Mouse (Mus musculus) frontal cortex, adult (tissue): Measurements from ENCODE around the gene Nup210l.

Experiments used
- ATAC-seq: cut with Nextera tagmentation; 2 replicates; pipeline ENCODE4 v1.9.2; 2017; ENCODE audit warnings: mild to moderate bottlenecking, moderate library complexity, mixed read lengths; ENCODE audit not compliant: low TSS enrichment

Nup210l gene

DNA sequence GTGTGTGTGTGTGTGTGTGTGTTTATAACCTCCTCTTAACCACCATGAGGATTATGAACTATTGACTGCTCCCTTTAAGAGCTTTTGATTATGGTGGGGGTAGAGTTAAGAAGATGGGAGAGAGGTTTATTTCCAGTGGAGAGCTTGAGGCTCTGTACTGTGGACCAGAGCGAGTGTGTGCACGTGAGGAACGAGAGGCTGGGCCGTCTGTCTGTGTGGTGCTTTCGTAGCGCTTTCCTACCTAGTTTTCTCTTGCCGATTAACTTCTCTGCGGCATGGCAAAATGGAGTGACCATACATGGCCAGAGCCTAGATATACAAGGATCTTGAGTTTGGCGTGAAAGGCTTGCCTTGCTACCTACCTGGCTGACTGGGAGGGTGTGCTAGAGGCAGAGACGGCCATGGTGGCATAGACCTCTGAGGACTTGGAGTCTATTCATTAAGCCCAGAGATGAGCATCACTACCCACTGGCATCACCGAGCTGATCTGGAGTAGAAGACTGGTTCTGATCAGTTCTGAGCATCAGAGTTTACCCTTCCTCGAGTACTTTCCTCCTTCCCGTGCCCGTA, 151.9 kb downstream of the Nup210l start:
- ATAC-seq: no peak

GRCm38 (mm10) chr3:90256731-90257530, 153.0 kb downstream of the Nup210l start:
- ATAC-seq: no peak

DNA sequence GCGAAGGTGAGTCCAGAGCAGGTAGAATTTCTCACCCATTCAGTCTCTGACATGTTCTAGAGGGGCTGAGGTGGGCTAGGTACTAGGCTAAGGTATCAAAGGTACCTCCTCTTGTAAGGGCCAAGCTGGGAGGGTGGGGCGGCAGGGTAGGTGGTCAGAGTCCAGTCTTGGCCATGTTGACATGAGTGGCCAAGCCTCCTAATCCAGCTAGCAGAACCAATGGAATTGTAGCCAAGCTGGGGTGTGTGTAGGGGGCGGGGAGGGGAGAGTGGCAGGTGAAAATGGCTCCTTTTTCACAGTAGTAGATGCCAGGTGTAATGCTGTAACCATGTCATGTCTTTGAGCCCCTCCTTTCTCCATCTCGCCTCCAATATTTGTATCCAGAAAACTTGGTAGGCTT, 154.6 kb downstream of the Nup210l start:
- ATAC-seq: no peak
